Mouse (Mus musculus) forebrain, embryonic 12.5 days (tissue): ENCODE measurements around the gene Gbx2. TPM values are rescaled to one million over a fixed set of nuclear protein-coding genes. Genes with fewer than 3 reads are reported as not detected.

Experiments used
- ATAC-seq: fragments of 200-750 bp; cut with Nextera tagmentation; 2 replicates; pipeline ENCODE4 v1.8.0; 2017; ENCODE audit warnings: moderate TSS enrichment; ENCODE audit not compliant: low FRiP score
- H3K27ac ChIP-seq: fragments of 300-500 bp; sonication (generic); 2 replicates; pipeline ENCODE4 v1.5.1; 2016; ENCODE audit warnings: mild to moderate bottlenecking
- H3K27me3 ChIP-seq: fragments of 300-500 bp; sonication (generic); 2 replicates; pipeline ENCODE4 v1.6.1; 2016; ENCODE audit warnings: mild to moderate bottlenecking
- H3K36me3 ChIP-seq: fragments of 300-500 bp; sonication (generic); replicated peaks from 2 replicates; pipeline ENCODE4 v1.6.1; 2016; ENCODE audit warnings: mild to moderate bottlenecking
- H3K4me1 ChIP-seq: fragments of 300-500 bp; sonication (generic); 2 replicates; pipeline ENCODE4 v1.6.1; 2016
- H3K4me2 ChIP-seq: fragments of 300-500 bp; sonication (generic); 2 replicates; pipeline ENCODE4 v1.6.1; 2016; ENCODE audit warnings: mild to moderate bottlenecking, moderate library complexity
- H3K4me3 ChIP-seq: fragments of 300-500 bp; sonication (generic); replicated peaks from 2 replicates; pipeline ENCODE4 v1.5.1; 2016; ENCODE audit warnings: mild to moderate bottlenecking
- H3K9ac ChIP-seq: fragments of 300-500 bp; sonication (generic); 2 replicates; pipeline ENCODE4 v1.6.1; 2016; ENCODE audit warnings: mild to moderate bottlenecking
- H3K9me3 ChIP-seq: fragments of 300-500 bp; sonication (generic); 2 replicates; pipeline ENCODE4 v1.6.1; 2016
- WGBS: fragments of 180-500 bp; shearing (Covaris S2); methylation state at CpG from one replicate; pipeline ENCODE4 v1.1.7; 2016; 5-methylcytosine and 5-hydroxymethylcytosine counted together
- polyA plus RNA-seq: library from polyadenylated mRNA; unstranded; fragments of >200 nt; fragmentation: Nextera tagmentation; extraction: Ambion mirVana; gene quantifications from 2 replicates; pipeline ENCODE4 v1.2.1, GENCODE M21; 2016

The Gbx2 gene
- polyA plus RNA-seq: 26.9 and 28.0 TPM in 2 replicates

DNA sequence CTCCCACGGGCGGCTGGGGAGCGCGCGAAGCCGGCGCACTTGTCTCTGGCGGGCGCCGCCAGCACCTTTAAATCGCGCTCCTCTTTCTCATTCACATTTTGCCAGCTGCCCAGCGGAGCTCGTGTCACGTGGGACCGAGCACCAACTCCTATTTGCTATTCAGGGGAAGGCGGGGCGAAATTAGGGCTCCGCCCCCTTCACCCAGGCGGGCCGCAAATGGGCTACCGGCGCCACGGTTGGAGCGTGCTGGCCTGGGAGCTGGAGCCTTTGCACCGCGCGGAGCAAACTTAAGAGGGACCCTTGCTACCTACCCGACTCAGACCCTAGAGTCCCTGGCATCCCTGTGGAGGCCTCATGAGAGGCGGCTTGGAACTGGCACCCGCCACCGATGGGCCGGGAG, at the start of gene Gbx2:
TSS of gene Gbx2 (minus strand) at position 60 of the 400 bp plus-strand sequence.
- Histone ChIP-seq H3K27me3 (peaks cover 97% of the 10 kb centered on the region), H3K36me3 (no peaks in the 10 kb centered on the region), H3K4me2 (peak within 1 kb of the TSS; percentile 70), H3K9me3 (no peaks in the 10 kb centered on the region), H3K9ac (peak within 1 kb of the TSS; percentile 55), H3K4me3 (peak within 1 kb of the TSS; percentile 43), H3K4me1 (peaks cover 77% of the 10 kb centered on the region), H3K27ac (peak within 1 kb of the TSS; percentile 31)
- WGBS: under 1% methylated on average over 33 of the region's 33 CpGs
- ATAC-seq: peak; percentile 83

- Histone ChIP-seq H3K4me3 (no peak overlapping the region), H3K27me3 (peaks cover 19% of the 10 kb centered on the region), H3K9ac (no peak overlapping the region), H3K4me2 (no peak overlapping the region), H3K9me3 (no peaks in the 10 kb centered on the region), H3K4me1 (no peaks in the 10 kb centered on the region; the same call in 1 of the 2 replicates), H3K36me3 (no peaks in the 10 kb centered on the region), H3K27ac (no peak overlapping the region)
- no peak for ATAC-seq
- WGBS: 91% methylated on average over 8 of the region's 8 CpGs
Observed at GRCm38 (mm10) chr1:89977261-89977660, 46.3 kb upstream of the Gbx2 start.

DNA sequence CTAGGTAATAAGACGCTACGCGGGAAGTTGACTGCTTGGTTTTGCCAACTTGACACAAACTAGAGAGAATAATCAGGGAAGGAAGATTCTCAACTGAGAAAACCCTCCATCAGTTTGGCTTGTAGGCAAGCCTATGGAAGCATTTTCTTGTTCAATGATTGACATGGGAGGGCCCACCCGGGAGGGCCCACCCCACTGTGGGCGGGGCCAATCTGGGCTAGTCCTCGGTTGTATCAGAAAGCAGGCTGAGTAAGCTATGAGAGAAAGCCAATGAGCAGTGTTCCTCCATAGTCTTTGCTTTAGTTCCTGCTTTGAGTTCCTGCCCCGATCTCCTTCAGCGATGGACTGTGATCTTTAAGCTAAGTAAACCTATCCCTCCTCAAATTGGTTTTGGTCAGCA, 45.4 kb upstream of the Gbx2 start:
- WGBS: 81% methylated on average over 8 of the region's 8 CpGs
- Histone ChIP-seq H3K27me3 (peaks cover 27% of the 10 kb centered on the region), H3K36me3 (no peaks in the 10 kb centered on the region), H3K27ac (no peak overlapping the region), H3K9me3 (no peaks in the 10 kb centered on the region), H3K4me3 (no peak overlapping the region), H3K4me2 (no peak overlapping the region), H3K9ac (no peak overlapping the region), H3K4me1 (no peaks in the 10 kb centered on the region; the same call in 1 of the 2 replicates)
- no peak for ATAC-seq

GRCm38 (mm10) chr1:89974541-89974940, 43.6 kb upstream of the Gbx2 start:
- Histone ChIP-seq H3K9ac (no peak overlapping the region), H3K4me1 (no peaks in the 10 kb centered on the region; the same call in 1 of the 2 replicates), H3K4me3 (no peak overlapping the region), H3K4me2 (no peak overlapping the region), H3K36me3 (no peaks in the 10 kb centered on the region), H3K27ac (no peak overlapping the region), H3K27me3 (peaks cover 46% of the 10 kb centered on the region), H3K9me3 (no peaks in the 10 kb centered on the region)
- ATAC-seq: no peak
- WGBS: 80% methylated on average over 8 of the region's 8 CpGs

GRCm38 (mm10) chr1:89971848-89972247, 40.9 kb upstream of the Gbx2 start:
- no peak overlapping the region for H3K4me3 ChIP-seq
- H3K9me3 ChIP-seq: no peaks in the 10 kb centered on the region
- H3K27me3 ChIP-seq: peaks cover 65% of the 10 kb centered on the region
- no peak overlapping the region for H3K4me2 ChIP-seq
- H3K27ac ChIP-seq: no peak overlapping the region
- no peak overlapping the region for H3K9ac ChIP-seq
- WGBS: 70% methylated on average over 8 of the region's 8 CpGs
- ATAC-seq: no peak
- H3K36me3 ChIP-seq: no peaks in the 10 kb centered on the region
- peaks cover 11% of the 10 kb centered on the region for H3K4me1 ChIP-seq

DNA sequence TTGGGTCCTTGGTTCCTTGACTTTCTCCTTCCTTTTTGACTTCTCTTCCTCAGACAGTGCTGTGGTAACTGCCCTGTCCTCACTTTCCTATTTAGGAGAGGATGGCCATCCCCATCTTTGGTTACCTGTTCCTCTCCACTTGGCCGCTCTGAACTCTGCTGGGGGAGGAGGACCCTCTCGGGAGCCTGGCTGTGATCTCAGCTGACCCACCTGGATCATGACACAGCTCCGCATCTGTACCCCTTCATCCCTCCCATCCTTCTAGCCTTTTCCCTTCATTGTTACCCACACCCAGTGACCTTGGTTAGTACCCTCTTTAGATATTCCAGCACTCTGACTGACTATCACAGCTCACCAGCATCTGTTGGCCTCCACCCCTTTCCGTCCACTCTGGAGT, 38.7 kb upstream of the Gbx2 start:
- no peak for ATAC-seq
- Histone ChIP-seq H3K9me3 (no peaks in the 10 kb centered on the region), H3K9ac (no peak overlapping the region), H3K4me3 (no peak overlapping the region), H3K4me2 (no peak overlapping the region), H3K4me1 (peaks cover 13% of the 10 kb centered on the region), H3K27me3 (peaks cover 85% of the 10 kb centered on the region), H3K36me3 (no peaks in the 10 kb centered on the region), H3K27ac (no peak overlapping the region)
- WGBS: 87% methylated on average over 4 of the region's 4 CpGs

- Histone ChIP-seq H3K4me2 (peak overlapping the region; percentile 97; the same call in 1 of the 2 replicates), H3K9ac (no peak overlapping the region)
- 57% methylated on average over 10 of the region's 10 CpGs for WGBS
Observed at GRCm38 (mm10) chr1:89969072-89969713, 38.2 kb upstream of the Gbx2 start.

GRCm38 (mm10) chr1:89968111-89968851, 37.3 kb upstream of the Gbx2 start:
- H3K9ac ChIP-seq: peak overlapping the region; percentile 59
- no peak overlapping the region for H3K27ac ChIP-seq
- peaks cover 96% of the 10 kb centered on the region for H3K27me3 ChIP-seq
- peak; percentile 41; the same call in 1 of the 2 replicates for ATAC-seq
- H3K9me3 ChIP-seq: no peaks in the 10 kb centered on the region
- H3K4me2 ChIP-seq: peak overlapping the region; percentile 97
- H3K36me3 ChIP-seq: no peaks in the 10 kb centered on the region
- H3K4me3 ChIP-seq: peak overlapping the region; percentile 71
- WGBS: under 1% methylated on average over 95 of the region's 95 CpGs
- H3K4me1 ChIP-seq: peaks cover 18% of the 10 kb centered on the region

More at GRCm38 (mm10) chr1:89969072-89969713, 38.2 kb upstream of the Gbx2 start:
- H3K36me3 ChIP-seq: no peaks in the 10 kb centered on the region
- H3K27ac ChIP-seq: no peak overlapping the region
- ATAC-seq: no peak
- peaks cover 18% of the 10 kb centered on the region for H3K4me1 ChIP-seq
- no peaks in the 10 kb centered on the region for H3K9me3 ChIP-seq
- peak overlapping the region; percentile 71; the same call in 1 of the 2 replicates for H3K4me3 ChIP-seq
- H3K27me3 ChIP-seq: peaks cover 90% of the 10 kb centered on the region

- Histone ChIP-seq H3K36me3 (no peaks in the 10 kb centered on the region), H3K27me3 (peaks cover 98% of the 10 kb centered on the region), H3K4me1 (peaks cover 22% of the 10 kb centered on the region), H3K9ac (no peak overlapping the region), H3K4me3 (peak overlapping the region; percentile 71; the same call in 1 of the 2 replicates), H3K27ac (no peak overlapping the region), H3K4me2 (peak overlapping the region; percentile 97), H3K9me3 (no peaks in the 10 kb centered on the region)
- 29% methylated on average over 9 of the region's 9 CpGs for WGBS
- no peak for ATAC-seq
Observed at GRCm38 (mm10) chr1:89967585-89967984, 36.6 kb upstream of the Gbx2 start.

DNA sequence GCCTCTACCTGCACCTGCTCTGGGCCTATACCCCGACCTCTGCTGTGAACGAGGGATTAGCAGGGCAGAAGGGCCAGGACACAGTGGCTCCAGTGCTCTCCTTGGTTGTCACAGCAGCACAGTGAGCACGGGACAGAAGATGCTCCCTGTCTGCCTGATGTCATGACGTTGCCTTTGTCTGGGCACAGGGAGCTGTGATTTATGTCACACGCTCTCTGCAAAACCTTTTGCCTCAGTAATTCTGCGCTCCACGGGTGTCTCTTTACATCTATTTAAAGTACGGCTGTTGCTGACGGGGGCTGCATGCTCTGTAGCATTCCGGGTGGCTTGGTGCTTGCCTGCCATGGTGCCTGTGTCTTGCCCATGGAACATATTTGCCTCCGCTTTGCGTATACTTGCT, 33.4 kb upstream of the Gbx2 start:
- H3K9me3 ChIP-seq: no peaks in the 10 kb centered on the region
- H3K36me3 ChIP-seq: no peaks in the 10 kb centered on the region
- peaks cover 96% of the 10 kb centered on the region for H3K27me3 ChIP-seq
- 63% methylated on average over 12 of the region's 12 CpGs for WGBS
- H3K9ac ChIP-seq: no peak overlapping the region
- H3K27ac ChIP-seq: no peak overlapping the region
- H3K4me3 ChIP-seq: no peak overlapping the region
- H3K4me1 ChIP-seq: peaks cover 33% of the 10 kb centered on the region
- no peak overlapping the region for H3K4me2 ChIP-seq
- no peak for ATAC-seq

- H3K27me3 ChIP-seq: peaks cover 88% of the 10 kb centered on the region
- H3K27ac ChIP-seq: no peak overlapping the region
- H3K9ac ChIP-seq: no peak overlapping the region
- WGBS: 91% methylated on average over 2 of the region's 2 CpGs
- H3K9me3 ChIP-seq: no peaks in the 10 kb centered on the region
- peaks cover 26% of the 10 kb centered on the region for H3K4me1 ChIP-seq
- no peak overlapping the region for H3K4me2 ChIP-seq
- no peak for ATAC-seq
- H3K36me3 ChIP-seq: no peaks in the 10 kb centered on the region
- H3K4me3 ChIP-seq: no peak overlapping the region
Observed at GRCm38 (mm10) chr1:89963296-89963695, 32.3 kb upstream of the Gbx2 start.

GRCm38 (mm10) chr1:89962092-89962491, 31.1 kb upstream of the Gbx2 start:
- H3K4me2 ChIP-seq: peak overlapping the region; percentile 43
- no peaks in the 10 kb centered on the region for H3K36me3 ChIP-seq
- H3K4me1 ChIP-seq: peaks cover 22% of the 10 kb centered on the region
- no peak overlapping the region for H3K9ac ChIP-seq
- ATAC-seq: peak; percentile 77
- 6% methylated on average over 13 of the region's 13 CpGs for WGBS
- peaks cover 87% of the 10 kb centered on the region for H3K27me3 ChIP-seq
- H3K4me3 ChIP-seq: no peak overlapping the region
- H3K27ac ChIP-seq: no peak overlapping the region
- no peaks in the 10 kb centered on the region for H3K9me3 ChIP-seq
